Mouse (Mus musculus) liver, embryonic 14.5 days (tissue): ENCODE data around the gene Ephb1.

Source experiments
- CTCF ChIP-seq: IDR thresholded peaks from 2 replicates; pipeline ENCODE4 v1.5.1; 2016; ENCODE audit warnings: antibody characterized with exemption, low read depth, control low read depth
- EP300 ChIP-seq: IDR thresholded peaks from 2 replicates; pipeline ENCODE4 v1.6.1; 2016; ENCODE audit warnings: antibody characterized with exemption, low read depth

GRCm38 (mm10) chr9:102291230-102291629 lies 63.3 kb downstream of the Ephb1 start:
- no peak for TF ChIP-seq CTCF
- no peak for TF ChIP-seq EP300
